Mouse (Mus musculus) heart, postnatal 0 days (tissue): ENCODE data around the gene Itga8. TPM values are rescaled to one million over a fixed set of nuclear protein-coding genes. Genes with fewer than 3 reads are reported as not detected.

Experiments used
- ATAC-seq: fragments of 200-750 bp; cut with Nextera tagmentation; 2 replicates; pipeline ENCODE4 v1.8.0; 2017; ENCODE audit warnings: low read depth, moderate number of reproducible peaks, moderate library complexity; ENCODE audit not compliant: insufficient read depth
- DNase-seq: peaks from one replicate; pipeline ENCODE4 v3.0.0-alpha.2; 2016; ENCODE audit warnings: low spot score
- H3K27ac ChIP-seq: fragments of 300-500 bp; sonication (generic); 2 replicates; pipeline ENCODE4 v1.5.1; 2014; ENCODE audit warnings: low read depth, mild to moderate bottlenecking
- H3K27me3 ChIP-seq: fragments of 300-500 bp; sonication (generic); 2 replicates; pipeline ENCODE4 v1.6.1; 2014; ENCODE audit warnings: low read length, mixed read lengths; ENCODE audit not compliant: control insufficient read depth, insufficient read depth
- H3K36me3 ChIP-seq: fragments of 300-500 bp; sonication (generic); replicated peaks from 2 replicates; pipeline ENCODE4 v1.6.1; 2014; ENCODE audit warnings: low read length, mixed read lengths; ENCODE audit not compliant: control insufficient read depth, insufficient read depth
- H3K4me1 ChIP-seq: fragments of 300-500 bp; sonication (generic); 2 replicates; pipeline ENCODE4 v1.6.1; 2014; ENCODE audit warnings: antibody characterized with exemption; ENCODE audit not compliant: control insufficient read depth, insufficient read depth
- H3K4me2 ChIP-seq: fragments of 300-500 bp; sonication (generic); 2 replicates; pipeline ENCODE4 v1.6.1; 2014; ENCODE audit warnings: low read depth, mild to moderate bottlenecking, low read length, moderate library complexity
- H3K4me3 ChIP-seq: fragments of 300-500 bp; sonication (generic); 2 replicates; pipeline ENCODE4 v1.5.1; 2014; ENCODE audit warnings: low read depth, low read length
- H3K9ac ChIP-seq: fragments of 300-500 bp; sonication (generic); replicated peaks from 2 replicates; pipeline ENCODE4 v1.6.1; 2014; ENCODE audit warnings: low read depth, low read length, mixed read lengths
- H3K9me3 ChIP-seq: fragments of 300-500 bp; sonication (generic); replicated peaks from 2 replicates; pipeline ENCODE4 v1.6.1; 2016; ENCODE audit warnings: low read length; ENCODE audit not compliant: control insufficient read depth
- CTCF ChIP-seq: IDR thresholded peaks from 2 replicates; pipeline ENCODE4 v1.5.1; 2016; ENCODE audit warnings: antibody characterized with exemption, control low read depth, low read depth
- EP300 ChIP-seq: IDR thresholded peaks from 2 replicates; pipeline ENCODE4 v1.6.1; 2016; ENCODE audit warnings: antibody characterized with exemption, low read depth
- WGBS: fragments of 180-500 bp; shearing (Covaris S2); extraction: QIAGEN DNeasy Blood & Tissue Kit; methylation state at CpG from one replicate; pipeline ENCODE4 v1.1.7; 2014; 5-methylcytosine and 5-hydroxymethylcytosine counted together
- polyA plus RNA-seq: library from polyadenylated mRNA; unstranded; fragments of >200 nt; fragmentation: Nextera tagmentation; extraction: Ambion mirVana; gene quantifications from 2 replicates; pipeline ENCODE4 v1.2.1, GENCODE M21; 2015
- total RNA-seq: library from RNA; depleted of rRNA; stranded (reverse); fragments of >200 nt; gene quantifications from 2 replicates; pipeline ENCODE4 v1.2.3, GENCODE M21; 2014; ENCODE audit warnings: low replicate concordance

Gene Itga8
- total and polyA plus RNA-seq, 2 experiments from 2014 or later = 5.6 to 15.0 TPM

- no peaks in the 10 kb centered on the region for H3K27me3 ChIP-seq
- no peaks in the 10 kb centered on the region for H3K36me3 ChIP-seq
- H3K9me3 ChIP-seq = no peaks in the 10 kb centered on the region
- H3K9ac ChIP-seq = no peak overlapping the region
- ATAC-seq = no peak
- no peak for DNase-seq
- H3K4me1 ChIP-seq = peaks cover 4% of the 10 kb centered on the region; the same call in 1 of the 2 replicates
- no peak overlapping the region for H3K4me2 ChIP-seq
- TF ChIP-seq CTCF (no peak), EP300 (no peak)
- 46% methylated on average over 2 of the region's 2 CpGs for WGBS
- H3K27ac ChIP-seq = no peak overlapping the region
- H3K4me3 ChIP-seq = no peak overlapping the region
Observed at GRCm38 (mm10) chr2:12227243-12227642, 74.5 kb downstream of the Itga8 start.

- peak; percentile 82 for ATAC-seq
Observed at GRCm38 (mm10) chr2:12226367-12226766, 75.4 kb downstream of the Itga8 start.

GRCm38 (mm10) chr2:12221671-12222070, 80.1 kb downstream of the Itga8 start:
- Histone ChIP-seq H3K36me3 (no peaks in the 10 kb centered on the region), H3K4me1 (peaks cover 4% of the 10 kb centered on the region; the same call in 1 of the 2 replicates), H3K27me3 (no peaks in the 10 kb centered on the region), H3K4me3 (no peak overlapping the region), H3K9ac (no peak overlapping the region), H3K4me2 (no peak overlapping the region), H3K27ac (no peak overlapping the region), H3K9me3 (no peaks in the 10 kb centered on the region)
- ATAC-seq (no peak), DNase-seq (no peak)
- TF ChIP-seq EP300 (no peak), CTCF (no peak)
- 65% methylated on average over 2 of the region's 2 CpGs for WGBS

More at GRCm38 (mm10) chr2:12226367-12226766, 75.4 kb downstream of the Itga8 start:
- H3K4me2 ChIP-seq = no peak overlapping the region
- no peak overlapping the region for H3K4me3 ChIP-seq
- no peaks in the 10 kb centered on the region for H3K36me3 ChIP-seq
- DNase-seq = peak; percentile 21
- TF ChIP-seq CTCF (no peak), EP300 (no peak)
- no peak overlapping the region for H3K27ac ChIP-seq
- no peaks in the 10 kb centered on the region for H3K9me3 ChIP-seq
- H3K4me1 ChIP-seq = peaks cover 4% of the 10 kb centered on the region; the same call in 1 of the 2 replicates
- WGBS = 32% methylated on average over 1 of the region's 1 CpGs
- H3K9ac ChIP-seq = no peak overlapping the region
- H3K27me3 ChIP-seq = no peaks in the 10 kb centered on the region

GRCm38 (mm10) chr2:12213464-12213790, 88.3 kb downstream of the Itga8 start:
- ATAC-seq = no peak
- Histone ChIP-seq H3K4me2 (no peak overlapping the region), H3K4me3 (no peak overlapping the region), H3K9ac (no peak overlapping the region), H3K27ac (no peak overlapping the region), H3K36me3 (no peaks in the 10 kb centered on the region), H3K9me3 (no peaks in the 10 kb centered on the region), H3K4me1 (no peaks in the 10 kb centered on the region; the same call in 1 of the 2 replicates), H3K27me3 (no peaks in the 10 kb centered on the region)
- no peak for DNase-seq
- WGBS = 80% methylated on average over 4 of the region's 4 CpGs
- TF ChIP-seq CTCF (no peak), EP300 (no peak)

GRCm38 (mm10) chr2:12212662-12213463, 88.9 kb downstream of the Itga8 start:
- no peak overlapping the region for H3K4me3 ChIP-seq
- TF ChIP-seq EP300 = no peak
- no peak for TF ChIP-seq CTCF
- H3K27ac ChIP-seq = no peak overlapping the region
- no peak overlapping the region for H3K9ac ChIP-seq
- no peaks in the 10 kb centered on the region for H3K9me3 ChIP-seq
- H3K36me3 ChIP-seq = no peaks in the 10 kb centered on the region
- ATAC-seq = no peak
- WGBS = 35% methylated on average over 3 of the region's 3 CpGs
- no peaks in the 10 kb centered on the region; the same call in 1 of the 2 replicates for H3K4me1 ChIP-seq
- H3K27me3 ChIP-seq = no peaks in the 10 kb centered on the region
- no peak for DNase-seq
- H3K4me2 ChIP-seq = no peak overlapping the region
